Mouse (Mus musculus): Measurements from ENCODE around the gene Ints1.

DNA sequence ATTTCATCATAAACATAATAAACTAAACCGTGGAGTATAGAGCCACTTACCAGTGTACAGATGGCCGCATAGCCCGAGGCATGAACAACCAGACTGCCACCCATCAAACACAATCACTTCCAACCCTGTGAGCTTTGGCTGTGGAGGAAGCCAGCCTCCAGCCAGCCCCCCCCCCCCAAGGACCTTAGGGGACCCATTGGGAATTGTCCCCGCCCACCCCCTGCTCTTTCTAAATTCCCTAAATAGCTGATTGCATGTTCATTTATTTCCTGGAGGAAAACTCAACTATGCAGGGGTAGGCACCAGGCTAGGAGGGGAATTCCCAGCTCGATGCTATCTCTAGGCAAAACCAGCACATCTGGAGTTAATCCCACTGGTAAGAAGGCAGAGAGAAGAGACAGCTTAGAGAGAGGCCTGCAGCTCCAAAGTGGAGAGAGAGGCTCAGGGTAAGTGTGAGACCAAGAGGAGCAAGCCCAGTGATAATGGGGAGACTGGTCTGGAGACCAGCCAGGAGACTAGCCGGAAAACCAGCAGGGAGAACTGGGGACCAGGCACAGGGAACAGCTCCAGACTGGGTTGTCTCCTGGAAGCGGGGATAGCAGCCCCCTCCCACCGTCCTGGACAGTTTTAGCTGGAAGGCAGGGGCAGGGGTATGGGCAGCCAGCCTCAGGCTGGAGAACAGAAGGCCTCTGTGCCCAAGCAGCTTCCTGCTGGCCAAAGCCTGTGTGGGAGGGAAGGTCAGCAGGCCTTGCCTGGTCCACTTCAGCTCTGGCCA, 44.6 kb downstream of the Ints1 start:
- no peak for TF ChIP-seq CTCF (IDR thresholded peaks at IDR 0.05; ENCODE audit: insufficient read depth, low read length)
- TF ChIP-seq POLR2A (IDR thresholded peaks at IDR 0.05; ENCODE audit: borderline replicate concordance, extremely low read depth, low read depth, low read length) = no peak

Data from lung, adult 2 months (tissue).